Mouse (Mus musculus): ENCODE data around the gene Tsga10. TPM values are rescaled to one million over a fixed set of nuclear protein-coding genes. Genes with fewer than 3 reads are reported as not detected.

Tsga10 gene
- total and polyA plus RNA-seq, 2 experiments from 2014 or later = 3.6 to 3.7 TPM

DNA sequence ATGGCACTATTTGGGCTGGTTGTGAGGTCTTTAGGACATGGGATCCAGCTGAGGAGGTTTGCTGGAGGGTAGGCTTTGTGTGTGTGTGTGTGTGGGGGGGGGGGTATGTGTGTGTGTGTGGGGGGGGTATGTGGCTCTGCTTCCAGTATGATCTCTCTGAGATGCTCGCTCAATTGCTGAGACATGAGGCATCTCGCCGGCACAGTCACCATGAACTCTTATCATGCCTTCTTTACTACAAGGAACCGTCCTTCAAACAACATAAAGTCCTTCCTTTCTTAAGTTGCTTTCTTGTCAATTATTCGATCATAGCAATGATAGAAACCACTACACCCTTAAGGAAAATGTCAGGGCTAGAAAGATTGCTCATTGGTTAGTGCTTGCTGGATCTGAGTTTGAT is 155.1 kb downstream of the Tsga10 start:
- DNase-seq (ENCODE audit: low spot score) (no peak), ATAC-seq (ENCODE audit: insufficient read depth, low read depth) (no peak)
- Histone ChIP-seq H3K27me3 (ENCODE audit: control insufficient read depth, insufficient read depth, low read length) (no peaks in the 10 kb centered on the region), H3K27ac (ENCODE audit: low read depth) (no peak overlapping the region), H3K9me3 (replicated peaks; ENCODE audit: control insufficient read depth, low read length) (no peaks in the 10 kb centered on the region), H3K9ac (replicated peaks; ENCODE audit: low read depth, low read length) (no peak overlapping the region), H3K36me3 (replicated peaks; ENCODE audit: control insufficient read depth, insufficient read depth, low read length) (no peaks in the 10 kb centered on the region), H3K4me2 (ENCODE audit: low read depth, low read length) (no peak overlapping the region), H3K4me1 (ENCODE audit: control insufficient read depth, insufficient read depth) (no peaks in the 10 kb centered on the region), H3K4me3 (ENCODE audit: low read depth, low read length) (no peak overlapping the region)
- TF ChIP-seq EP300 (IDR thresholded peaks at IDR 0.05; ENCODE audit: low read depth) (no peak), CTCF (IDR thresholded peaks at IDR 0.05; ENCODE audit: low read depth) (no peak)
- 90% methylated on average over 5 of the region's 5 CpGs for WGBS

DNA sequence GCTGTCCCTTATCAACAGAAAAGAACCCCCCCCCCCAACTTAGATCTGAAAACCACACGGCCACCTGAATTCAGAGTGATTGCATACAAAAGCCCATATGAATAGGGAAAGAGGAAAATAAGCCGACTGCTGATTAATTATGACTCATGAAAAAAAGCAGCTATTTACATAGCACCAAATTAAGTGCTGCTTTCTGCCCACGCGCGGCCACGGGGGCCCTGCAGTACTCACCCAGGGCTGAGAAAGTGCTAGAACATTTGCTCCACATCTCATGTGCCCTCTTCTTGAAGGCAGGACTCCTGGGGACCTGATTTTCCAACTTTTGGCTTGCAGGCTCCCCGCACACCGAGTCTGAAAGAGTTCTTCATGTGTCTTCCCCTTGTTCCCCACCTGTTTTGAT is 156.5 kb downstream of the Tsga10 start:
- no peak for DNase-seq (ENCODE audit: low spot score)
- H3K4me1 ChIP-seq (ENCODE audit: control insufficient read depth, insufficient read depth) = no peaks in the 10 kb centered on the region
- no peak overlapping the region for H3K4me3 ChIP-seq (ENCODE audit: low read depth, low read length)
- no peak overlapping the region for H3K27ac ChIP-seq (ENCODE audit: low read depth)
- WGBS = 80% methylated on average over 8 of the region's 8 CpGs
- H3K36me3 ChIP-seq (replicated peaks; ENCODE audit: control insufficient read depth, insufficient read depth, low read length) = no peaks in the 10 kb centered on the region
- no peak overlapping the region for H3K9ac ChIP-seq (replicated peaks; ENCODE audit: low read depth, low read length)
- no peak for ATAC-seq (ENCODE audit: insufficient read depth, low read depth)
- no peak overlapping the region for H3K4me2 ChIP-seq (ENCODE audit: low read depth, low read length)
- H3K27me3 ChIP-seq (ENCODE audit: control insufficient read depth, insufficient read depth, low read length) = no peaks in the 10 kb centered on the region
- H3K9me3 ChIP-seq (replicated peaks; ENCODE audit: control insufficient read depth, low read length) = no peaks in the 10 kb centered on the region
- no peak for TF ChIP-seq CTCF (IDR thresholded peaks at IDR 0.05; ENCODE audit: low read depth)
- no peak for TF ChIP-seq EP300 (IDR thresholded peaks at IDR 0.05; ENCODE audit: low read depth)

DNA sequence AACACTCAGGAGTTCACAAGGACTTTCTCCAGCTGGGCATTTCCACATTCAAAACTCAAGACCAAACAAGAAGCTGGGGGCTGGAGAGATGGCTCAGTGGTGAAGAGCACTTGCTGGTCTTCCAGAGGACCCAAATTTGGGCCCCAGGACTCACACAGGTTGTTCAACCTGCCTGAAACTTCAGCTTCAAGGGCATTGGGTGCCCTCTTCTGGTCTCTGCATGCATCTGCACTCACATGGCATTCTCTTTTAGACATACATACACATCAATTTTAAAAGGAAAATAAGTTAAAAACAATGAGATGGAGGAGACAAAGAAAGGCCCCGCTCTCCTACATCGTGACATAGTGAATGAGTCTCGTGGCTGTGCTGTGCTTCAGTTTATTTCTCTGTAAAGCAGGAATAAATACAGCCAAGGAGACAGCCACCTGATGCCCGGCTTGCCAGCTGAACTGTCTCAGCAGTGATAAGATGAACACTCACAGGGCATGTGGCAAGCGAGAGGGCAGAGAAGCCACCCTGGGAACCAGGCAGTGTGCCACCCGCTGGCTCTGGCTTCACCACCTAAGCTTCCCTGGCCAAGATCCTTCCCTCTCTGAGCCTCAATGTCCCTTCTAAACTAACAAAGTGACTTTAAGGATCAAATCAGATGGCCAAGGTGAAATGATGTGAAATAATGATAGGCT is 157.8 kb downstream of the Tsga10 start:
- Histone ChIP-seq H3K4me2 (ENCODE audit: low read depth, low read length) (no peak overlapping the region), H3K27ac (ENCODE audit: low read depth) (no peak overlapping the region), H3K4me1 (ENCODE audit: control insufficient read depth, insufficient read depth) (no peaks in the 10 kb centered on the region), H3K9ac (replicated peaks; ENCODE audit: low read depth, low read length) (no peak overlapping the region), H3K4me3 (ENCODE audit: low read depth, low read length) (no peak overlapping the region), H3K9me3 (replicated peaks; ENCODE audit: control insufficient read depth, low read length) (no peaks in the 10 kb centered on the region), H3K27me3 (ENCODE audit: control insufficient read depth, insufficient read depth, low read length) (no peaks in the 10 kb centered on the region), H3K36me3 (replicated peaks; ENCODE audit: control insufficient read depth, insufficient read depth, low read length) (no peaks in the 10 kb centered on the region)
- DNase-seq (ENCODE audit: low spot score) = no peak
- TF ChIP-seq CTCF (IDR thresholded peaks at IDR 0.05; ENCODE audit: low read depth) = no peak
- TF ChIP-seq EP300 (IDR thresholded peaks at IDR 0.05; ENCODE audit: low read depth) = no peak
- ATAC-seq (ENCODE audit: insufficient read depth, low read depth) = no peak
- 85% methylated on average over 6 of the region's 6 CpGs for WGBS

Other genes with a start within 250 kb of the Tsga10 start
- 0.46 and 2.3 TPM in 2 replicates for gene 2010300C02Rik, start 146.3 kb downstream of the Tsga10 start, total RNA-seq (2014; rRNA removed; ENCODE audit: low replicate concordance)
- 0.95 and 1.0 TPM in 2 replicates for gene 2010300C02Rik, start 146.3 kb downstream of the Tsga10 start, polyA plus RNA-seq (2015; fragmentation: Nextera tagmentation; extraction: Ambion mirVana)
- 6.9 and 8.9 TPM in 2 replicates for gene Lipt1, start 5.3 kb upstream of the Tsga10 start, total RNA-seq (2014; rRNA removed; ENCODE audit: low replicate concordance)
- gene Lipt1, start 5.3 kb upstream of the Tsga10 start, polyA plus RNA-seq (2015; fragmentation: Nextera tagmentation; extraction: Ambion mirVana) = 10.4 and 12.0 TPM in 2 replicates
- 0.34 and 1.3 TPM in 2 replicates for gene Mitd1, start 24.0 kb upstream of the Tsga10 start, total RNA-seq (2014; rRNA removed; ENCODE audit: low replicate concordance)
- 8.6 and 9.0 TPM in 2 replicates for gene Mitd1, start 24.0 kb upstream of the Tsga10 start, polyA plus RNA-seq (2015; fragmentation: Nextera tagmentation; extraction: Ambion mirVana)
- gene Mrpl30, start 24.0 kb upstream of the Tsga10 start, total RNA-seq (2014; rRNA removed; ENCODE audit: low replicate concordance) = 156 and 175 TPM in 2 replicates
- gene Mrpl30, start 24.0 kb upstream of the Tsga10 start, polyA plus RNA-seq (2015; fragmentation: Nextera tagmentation; extraction: Ambion mirVana) = 478 and 500 TPM in 2 replicates
- not detected in 2 replicates for gene Lyg2, start 50.1 kb upstream of the Tsga10 start, total RNA-seq (2014; rRNA removed; ENCODE audit: low replicate concordance)
- gene Lyg2, start 50.1 kb upstream of the Tsga10 start, polyA plus RNA-seq (2015; fragmentation: Nextera tagmentation; extraction: Ambion mirVana) = not detected in 2 replicates
- gene Lyg1, start 91.3 kb upstream of the Tsga10 start, total RNA-seq (2014; rRNA removed; ENCODE audit: low replicate concordance) = not detected in 2 replicates
- not detected in 2 replicates for gene Lyg1, start 91.3 kb upstream of the Tsga10 start, polyA plus RNA-seq (2015; fragmentation: Nextera tagmentation; extraction: Ambion mirVana)
- 16.9 and 21.9 TPM in 2 replicates for gene Txndc9, start 131.5 kb upstream of the Tsga10 start, total RNA-seq (2014; rRNA removed; ENCODE audit: low replicate concordance)
- gene Txndc9, start 131.5 kb upstream of the Tsga10 start, polyA plus RNA-seq (2015; fragmentation: Nextera tagmentation; extraction: Ambion mirVana) = 98.0 and 108 TPM in 2 replicates
- gene Eif5b, start 131.6 kb upstream of the Tsga10 start, total RNA-seq (2014; rRNA removed; ENCODE audit: low replicate concordance) = 10.4 and 17.8 TPM in 2 replicates
- gene Eif5b, start 131.6 kb upstream of the Tsga10 start, polyA plus RNA-seq (2015; fragmentation: Nextera tagmentation; extraction: Ambion mirVana) = 14.4 and 15.0 TPM in 2 replicates

All from heart, postnatal 0 days (tissue).